Mouse (Mus musculus) cerebral cortex, adult 2 months (tissue): ENCODE measurements around the gene Muc5ac.

Source experiments
- WGBS: fragments of 180-500 bp; shearing (Covaris S2); methylation state at CpG from one replicate; pipeline ENCODE4 v1.1.7; 2018; 5-methylcytosine and 5-hydroxymethylcytosine counted together

Gene Muc5ac

DNA sequence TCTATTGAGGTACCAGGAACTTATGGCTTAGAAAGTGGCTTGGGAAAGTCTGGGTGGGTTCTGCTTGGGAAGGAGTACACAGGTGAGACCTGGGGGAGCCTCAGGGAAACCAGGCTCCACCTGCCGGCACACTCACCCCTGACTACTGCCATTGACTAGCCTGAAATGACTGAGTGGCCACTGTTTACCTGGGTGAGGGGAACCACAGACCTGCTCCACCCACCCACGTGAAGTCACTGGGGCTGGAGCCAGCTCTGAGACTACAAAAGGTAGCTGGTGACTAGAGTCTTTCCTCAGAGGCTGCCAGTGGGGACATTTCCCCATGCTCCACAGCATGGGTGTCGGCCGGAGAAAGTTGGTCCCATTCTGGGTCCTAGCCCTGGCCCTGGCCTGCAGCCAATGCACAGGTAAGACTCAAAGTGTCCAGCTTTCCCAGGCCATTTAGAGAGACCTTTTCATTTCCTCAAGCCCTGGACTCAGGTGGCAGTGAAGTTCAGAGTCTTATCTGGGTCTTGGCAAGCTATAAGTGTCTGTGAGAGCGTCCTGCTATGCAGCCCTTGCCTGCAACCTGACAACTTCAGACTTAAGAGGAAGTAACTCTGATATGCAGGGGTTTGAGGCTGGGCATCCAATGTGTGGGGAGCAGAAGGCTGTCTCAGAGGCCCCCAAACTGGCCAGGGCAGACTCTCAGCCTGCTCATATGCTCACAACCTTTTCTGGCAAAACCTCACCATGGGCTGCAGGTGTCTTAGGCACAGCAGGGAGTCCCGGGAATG lies at the start of gene Muc5ac:
Gene Muc5ac, plus strand, starts transcription at position 296 of the 776 bp plus-strand sequence.
- 90% methylated on average over 6 of the region's 6 CpGs for WGBS

DNA sequence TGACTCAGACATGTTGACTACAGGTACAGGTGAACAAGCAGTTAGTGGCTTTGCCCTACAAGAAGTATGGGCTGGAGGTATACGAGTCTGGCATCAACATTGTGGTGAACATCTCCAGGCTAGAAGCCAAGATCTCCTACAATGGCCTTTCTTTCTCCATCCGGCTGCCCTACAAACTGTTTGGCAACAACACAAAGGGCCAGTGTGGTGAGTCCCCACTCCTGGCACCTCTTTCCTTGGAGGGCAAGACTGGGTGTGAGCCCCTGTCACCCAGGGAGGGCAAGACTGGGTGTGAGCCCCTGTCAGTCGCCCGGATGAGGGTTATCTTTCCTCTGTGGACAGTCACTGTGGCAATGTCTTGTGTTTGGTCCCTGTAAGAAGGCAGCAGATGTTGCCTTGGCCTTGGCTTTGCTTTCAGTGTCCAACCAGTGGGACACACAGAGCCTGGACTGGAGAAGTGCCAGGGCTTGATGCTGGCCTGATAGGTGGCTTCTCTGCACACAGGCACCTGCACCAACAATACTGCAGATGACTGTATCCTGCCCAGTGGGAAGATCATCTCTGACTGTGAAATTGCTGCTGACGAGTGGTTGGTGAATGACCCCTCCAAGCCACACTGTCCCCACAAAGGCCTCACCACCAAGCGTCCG lies 41.2 kb upstream of the Muc5ac start:
- 74% methylated on average over 7 of the region's 7 CpGs for WGBS

DNA sequence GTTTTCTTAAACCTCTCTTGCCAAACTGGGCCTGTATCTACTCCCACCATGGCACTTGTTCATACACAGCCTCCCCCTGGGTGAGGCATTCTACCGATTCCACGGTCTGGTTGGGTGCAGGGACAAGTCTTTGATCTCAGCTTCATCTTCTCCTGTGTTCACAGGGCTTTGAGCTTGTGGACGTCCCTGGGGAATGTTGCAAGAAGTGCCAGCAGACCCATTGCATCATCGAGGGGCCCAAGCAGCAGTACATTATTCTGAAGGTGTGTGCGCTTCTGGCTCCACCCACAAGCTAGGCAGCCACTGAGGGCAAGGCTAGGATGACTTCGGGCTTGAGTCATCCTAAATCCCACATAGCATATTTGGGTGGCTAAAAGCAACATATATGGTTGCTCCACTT lies 36.3 kb upstream of the Muc5ac start:
- 65% methylated on average over 6 of the region's 6 CpGs for WGBS

DNA sequence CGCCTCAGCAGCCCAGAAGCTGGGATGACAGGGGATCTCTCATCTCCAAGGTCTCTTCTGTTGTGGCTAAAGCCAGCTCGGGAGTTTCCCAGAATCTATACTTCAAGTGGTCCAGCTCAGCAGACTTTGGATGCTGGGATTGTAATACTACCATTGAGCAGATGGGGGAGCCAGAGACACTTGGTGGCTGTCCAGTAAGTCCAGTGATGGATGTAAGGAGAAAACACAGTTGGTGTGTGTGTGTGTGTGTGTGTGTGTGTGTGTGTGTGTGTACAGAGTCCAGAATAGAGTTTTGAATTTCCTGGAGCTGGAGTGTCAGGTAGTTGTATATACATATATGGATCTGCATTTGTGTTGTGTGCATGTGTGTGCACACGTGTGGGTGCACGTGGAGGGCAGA lies 32.9 kb upstream of the Muc5ac start:
- 49% methylated on average over 4 of the region's 4 CpGs for WGBS

DNA sequence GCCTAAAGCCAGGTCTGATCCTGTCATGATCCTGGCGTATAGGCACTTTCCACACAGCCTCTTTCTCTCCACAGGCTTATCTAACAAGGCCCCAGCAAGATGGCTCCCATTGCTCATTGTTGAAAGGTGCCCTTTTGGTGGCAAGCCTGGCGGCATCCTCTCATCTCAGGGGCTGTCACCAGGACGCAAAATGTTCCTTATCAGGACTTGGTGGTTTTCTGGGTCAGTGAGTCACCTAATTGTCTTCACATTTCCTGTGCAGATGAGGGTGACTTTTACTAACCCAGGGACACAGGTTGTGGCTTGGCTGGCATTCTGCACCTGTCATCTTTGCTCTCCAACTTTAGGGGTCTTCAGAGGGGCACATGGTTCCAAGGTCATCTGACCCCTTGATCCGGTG lies 30.5 kb upstream of the Muc5ac start:
- 80% methylated on average over 4 of the region's 4 CpGs for WGBS

DNA sequence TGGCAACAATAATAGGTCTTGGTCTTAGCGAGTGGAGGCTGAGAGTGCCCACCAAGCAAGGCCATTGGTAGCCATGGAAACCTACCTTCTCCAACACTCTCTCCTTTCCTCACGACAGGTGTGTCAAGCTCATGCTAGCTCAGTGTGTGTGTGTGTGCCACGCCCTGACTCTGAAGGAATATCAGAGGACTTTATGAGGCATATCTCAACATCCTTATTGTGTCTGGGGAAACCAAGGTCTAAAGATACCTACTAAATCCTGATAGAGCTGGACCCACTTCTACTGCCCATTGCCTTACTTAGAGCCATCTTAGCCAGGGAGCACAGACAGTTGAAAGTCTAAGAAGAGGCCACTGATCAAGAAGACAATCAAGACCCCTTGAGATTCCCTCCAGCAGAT lies 18.3 kb upstream of the Muc5ac start:
- 91% methylated on average over 3 of the region's 3 CpGs for WGBS

DNA sequence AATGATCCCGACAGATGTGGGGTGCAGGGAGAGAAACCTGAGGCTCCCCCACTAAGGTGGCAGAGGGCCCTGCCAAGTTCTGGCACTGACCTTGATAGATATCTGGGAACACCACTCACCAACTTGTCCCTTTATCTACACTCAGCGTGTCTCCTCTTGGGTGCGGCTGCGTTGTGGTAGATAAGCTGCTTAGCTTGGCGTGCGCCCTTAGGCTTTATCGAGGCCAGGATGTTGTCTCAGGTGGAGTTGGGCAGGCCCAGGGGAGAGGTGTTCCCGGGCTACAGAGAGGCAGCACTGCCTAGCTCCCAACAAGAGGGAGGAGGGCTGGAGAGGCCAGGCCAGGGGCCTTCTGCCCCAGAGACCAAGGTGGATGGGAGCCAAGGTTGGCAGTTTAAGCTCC lies 17.8 kb upstream of the Muc5ac start:
- WGBS = 92% methylated on average over 8 of the region's 8 CpGs

DNA sequence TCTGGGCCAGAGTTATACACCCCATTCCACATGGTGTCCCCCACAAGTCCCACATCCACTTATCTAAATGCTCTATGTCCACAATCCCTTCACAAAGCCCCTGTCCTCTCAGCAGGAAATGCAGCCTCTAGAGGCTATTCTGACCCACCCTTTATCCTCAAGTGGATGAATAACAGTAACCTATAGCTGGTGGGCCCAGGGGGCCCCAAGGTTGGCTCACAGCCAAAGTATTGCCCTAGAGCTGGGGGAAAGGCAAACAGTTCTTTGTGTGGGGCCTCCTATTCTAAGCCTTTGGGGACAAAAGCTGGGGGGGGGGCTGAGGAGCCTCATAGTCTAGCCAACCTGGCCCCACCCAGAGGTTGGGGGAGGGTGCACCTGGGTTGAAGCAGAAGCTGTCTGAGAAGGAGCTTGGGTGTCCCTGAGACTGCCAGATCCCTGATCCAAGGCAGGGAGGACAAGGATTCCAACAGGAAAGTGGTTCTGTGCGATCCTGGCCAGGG lies 16.7 kb upstream of the Muc5ac start:
- 79% methylated on average over 1 of the region's 1 CpGs for WGBS

DNA sequence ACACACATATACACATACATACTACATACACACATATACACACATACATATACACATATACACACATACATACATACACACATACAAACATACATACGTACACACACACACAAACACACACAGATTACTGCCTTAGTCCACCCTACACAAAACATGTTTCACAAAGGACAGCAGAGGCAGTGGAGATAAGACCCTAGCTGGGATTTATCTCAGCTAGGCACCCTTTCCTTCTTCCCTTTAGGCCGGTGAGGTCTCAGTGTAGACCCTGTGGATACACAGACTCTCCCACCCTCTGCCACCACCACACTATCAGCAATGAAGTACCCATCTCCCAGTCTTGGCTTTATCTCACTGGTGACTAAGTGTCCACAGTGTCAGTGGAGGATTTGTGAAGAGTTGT lies 13.9 kb upstream of the Muc5ac start:
- WGBS = 87% methylated on average over 2 of the region's 2 CpGs

DNA sequence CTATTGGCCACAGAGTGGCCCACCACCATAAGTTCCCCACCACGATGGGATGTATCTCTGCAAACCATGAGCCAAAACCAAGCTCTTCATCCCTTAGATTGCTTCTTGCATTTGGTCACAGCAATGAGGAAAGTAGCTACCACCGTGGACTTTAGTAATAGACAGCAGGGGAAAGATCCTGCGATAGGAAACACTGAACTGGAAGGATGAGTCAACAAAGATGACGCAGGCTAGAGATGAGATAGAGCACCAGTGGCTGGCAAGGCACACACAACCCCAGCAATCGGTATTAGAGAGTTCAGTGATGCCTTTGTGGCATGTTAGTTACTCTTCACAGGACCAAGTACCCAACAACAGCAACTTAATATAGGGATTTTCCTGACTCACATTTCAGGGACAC lies 12.6 kb upstream of the Muc5ac start:
- WGBS = 92% methylated on average over 5 of the region's 5 CpGs

DNA sequence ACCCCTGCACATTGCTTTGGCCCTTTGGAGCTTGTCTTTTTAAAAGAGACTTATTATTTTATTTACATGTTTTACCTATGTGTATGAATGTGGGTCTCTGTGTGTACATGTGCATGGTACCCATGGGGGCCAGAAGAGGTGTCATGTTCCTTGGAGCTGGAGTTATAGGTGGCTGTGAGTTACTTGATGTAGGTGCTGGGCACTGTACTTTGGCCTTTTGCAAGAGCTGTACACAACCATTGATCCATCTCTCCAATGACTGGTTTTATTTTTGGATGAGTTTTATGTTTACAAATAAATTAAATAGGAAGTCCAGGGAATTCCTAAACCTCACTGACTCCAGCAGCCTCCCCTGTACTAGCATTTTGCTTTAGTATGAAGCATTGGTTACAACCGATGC lies 5.5 kb downstream of the Muc5ac start:
- 100% methylated on average over 1 of the region's 1 CpGs for WGBS

DNA sequence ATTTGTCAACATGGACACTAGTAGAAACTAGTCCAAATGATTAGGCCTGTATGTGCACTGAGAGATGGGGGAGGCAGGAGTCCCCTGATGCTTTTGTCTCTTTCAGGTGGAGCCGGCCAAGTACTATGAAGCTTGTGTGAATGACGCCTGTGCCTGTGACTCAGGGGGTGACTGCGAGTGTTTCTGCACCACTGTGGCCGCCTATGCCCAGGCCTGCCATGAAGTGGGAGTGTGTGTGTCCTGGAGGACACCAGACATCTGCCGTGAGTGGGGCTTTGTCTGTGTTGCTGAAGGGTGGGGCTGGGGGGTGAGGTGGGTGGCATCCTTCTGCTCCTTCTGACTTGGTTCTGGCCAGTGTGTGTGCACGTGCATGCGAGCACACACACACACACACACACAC lies 14.4 kb downstream of the Muc5ac start:
- WGBS = 69% methylated on average over 7 of the region's 7 CpGs

DNA sequence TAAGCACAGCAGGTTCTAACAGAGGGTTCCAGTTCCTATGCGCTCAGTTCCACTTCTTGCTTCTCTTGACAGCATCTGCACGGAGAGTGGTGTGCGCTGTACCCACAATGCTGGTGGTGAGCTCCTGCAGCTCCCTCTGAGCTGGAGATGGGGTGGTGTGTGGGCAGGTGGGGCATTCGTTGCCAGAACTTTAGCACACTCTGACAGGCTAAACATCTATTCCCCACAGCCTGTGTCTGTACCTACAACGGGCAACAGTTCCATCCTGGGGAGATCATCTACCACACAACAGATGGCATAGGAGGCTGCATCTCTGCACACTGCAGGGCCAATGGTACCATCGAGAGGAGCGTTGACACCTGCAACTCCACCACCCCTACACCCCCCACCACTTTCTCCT lies 16.6 kb downstream of the Muc5ac start:
- WGBS = 63% methylated on average over 7 of the region's 7 CpGs

DNA sequence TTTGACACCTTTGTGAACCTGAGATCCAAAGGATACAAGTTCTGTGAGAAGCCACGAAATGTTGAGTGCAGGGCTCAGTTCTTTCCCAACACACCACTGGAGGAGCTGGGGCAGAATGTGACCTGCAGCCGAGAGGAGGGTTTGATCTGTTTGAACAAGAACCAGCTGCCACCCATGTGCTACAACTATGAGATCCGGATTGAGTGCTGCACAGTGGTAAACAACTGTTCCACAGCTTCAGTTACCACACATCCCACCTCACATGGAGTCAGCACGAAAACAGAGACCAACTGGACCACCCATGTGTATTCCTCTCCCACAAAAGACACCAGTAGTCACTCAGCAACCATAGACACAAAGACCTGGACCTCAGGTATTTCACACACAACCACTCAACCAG lies 19.1 kb downstream of the Muc5ac start:
- no CpG with 5 or more reads among the region's 4 CpGs for WGBS

DNA sequence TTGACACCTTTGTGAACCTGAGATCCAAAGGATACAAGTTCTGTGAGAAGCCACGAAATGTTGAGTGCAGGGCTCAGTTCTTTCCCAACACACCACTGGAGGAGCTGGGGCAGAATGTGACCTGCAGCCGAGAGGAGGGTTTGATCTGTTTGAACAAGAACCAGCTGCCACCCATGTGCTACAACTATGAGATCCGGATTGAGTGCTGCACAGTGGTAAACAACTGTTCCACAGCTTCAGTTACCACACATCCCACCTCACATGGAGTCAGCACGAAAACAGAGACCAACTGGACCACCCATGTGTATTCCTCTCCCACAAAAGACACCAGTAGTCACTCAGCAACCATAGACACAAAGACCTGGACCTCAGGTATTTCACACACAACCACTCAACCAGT lies 21.2 kb downstream of the Muc5ac start:
- no CpG with 5 or more reads among the region's 4 CpGs for WGBS

DNA sequence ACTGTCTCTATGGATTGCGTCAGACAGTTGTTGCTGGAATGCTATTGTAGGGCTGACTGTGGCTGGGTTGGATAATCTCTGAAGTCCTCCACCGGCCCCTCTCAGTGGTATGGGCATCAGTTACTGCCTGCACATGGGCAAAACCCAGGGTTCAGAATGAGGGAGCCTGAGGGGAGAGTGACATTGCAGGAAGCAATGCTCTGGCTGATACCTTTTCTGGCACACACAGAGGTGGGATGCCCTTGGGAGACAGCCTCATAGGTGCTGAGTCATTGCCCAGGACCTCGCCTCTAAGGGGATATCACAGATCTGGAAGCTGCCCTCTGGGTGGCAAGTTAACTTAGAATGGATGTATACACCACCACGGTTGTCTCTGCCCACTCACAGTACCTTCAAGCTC lies 24.5 kb downstream of the Muc5ac start:
- 82% methylated on average over 4 of the region's 4 CpGs for WGBS

DNA sequence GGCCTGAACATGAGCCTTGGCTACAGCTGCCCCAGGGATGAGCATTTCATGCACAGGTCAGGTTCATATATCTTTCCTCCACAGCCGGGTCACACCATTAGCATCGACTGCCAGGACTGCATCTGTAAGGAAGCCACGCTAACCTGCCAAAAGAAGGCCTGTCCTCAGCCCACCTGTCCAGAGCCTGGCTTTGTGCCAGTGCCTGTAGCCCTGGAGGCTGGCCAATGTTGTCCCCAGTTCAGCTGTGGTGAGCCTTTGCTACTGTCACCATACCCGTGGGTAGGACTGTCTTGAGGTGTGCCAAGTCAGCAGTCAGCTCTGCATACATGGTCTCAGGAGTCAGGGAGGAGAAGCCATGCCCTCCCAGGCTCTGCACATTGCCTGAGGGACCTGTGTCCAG lies 26.6 kb downstream of the Muc5ac start:
- WGBS = 70% methylated on average over 4 of the region's 4 CpGs

DNA sequence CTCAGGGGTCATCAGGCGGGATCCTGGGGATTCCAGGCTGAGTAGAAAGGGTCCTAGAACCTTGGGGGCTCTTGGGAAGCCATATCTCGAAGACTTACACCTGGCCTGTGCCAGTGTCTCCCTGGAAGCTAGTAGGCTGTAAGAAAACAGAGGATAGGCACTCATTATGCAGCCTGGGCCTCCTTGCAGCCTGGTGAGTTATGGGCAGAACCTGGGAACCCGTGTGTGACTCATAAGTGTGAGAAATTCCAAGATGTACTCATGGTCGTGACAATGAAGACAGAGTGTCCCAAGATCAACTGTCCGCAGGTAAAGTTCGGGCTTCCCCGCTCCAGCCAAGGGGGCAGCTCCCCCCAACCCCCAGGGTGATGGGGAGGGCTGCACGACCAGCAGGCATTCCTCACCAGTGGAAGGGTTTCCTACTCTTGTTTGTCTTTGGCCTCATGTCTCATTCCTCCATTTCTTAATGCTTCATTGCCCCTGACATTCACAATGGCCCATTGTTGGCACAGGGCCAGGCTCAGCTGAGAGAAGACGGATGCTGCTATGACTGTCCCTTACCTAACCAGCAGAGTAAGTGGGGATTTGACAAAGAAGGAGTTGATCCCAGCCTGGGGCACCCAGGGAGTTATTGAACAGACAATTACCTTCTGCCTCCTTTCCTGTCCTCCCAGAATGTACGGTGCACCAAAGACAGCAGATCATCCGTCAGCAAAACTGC lies 28.7 kb downstream of the Muc5ac start:
- WGBS = 57% methylated on average over 11 of the region's 11 CpGs

DNA sequence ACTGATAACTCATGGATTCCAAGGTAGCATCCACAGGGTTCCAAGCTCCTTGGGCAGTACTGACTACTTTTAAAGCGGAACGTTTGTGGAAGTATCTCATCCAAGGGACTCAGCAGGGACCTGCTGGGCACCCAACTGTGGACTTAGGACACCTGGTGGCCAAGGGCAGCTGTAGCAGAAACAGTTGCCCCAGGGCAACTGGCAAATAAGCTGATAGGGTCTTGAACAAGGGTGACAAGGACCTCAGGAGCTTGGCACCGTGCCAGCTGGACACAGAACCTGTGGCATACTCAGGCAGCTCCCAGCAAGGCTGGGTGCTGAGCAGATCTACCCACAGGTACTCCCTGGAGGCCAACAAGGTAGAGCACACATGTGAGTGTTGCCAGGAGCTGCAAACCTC lies 29.5 kb downstream of the Muc5ac start:
- 80% methylated on average over 3 of the region's 3 CpGs for WGBS

DNA sequence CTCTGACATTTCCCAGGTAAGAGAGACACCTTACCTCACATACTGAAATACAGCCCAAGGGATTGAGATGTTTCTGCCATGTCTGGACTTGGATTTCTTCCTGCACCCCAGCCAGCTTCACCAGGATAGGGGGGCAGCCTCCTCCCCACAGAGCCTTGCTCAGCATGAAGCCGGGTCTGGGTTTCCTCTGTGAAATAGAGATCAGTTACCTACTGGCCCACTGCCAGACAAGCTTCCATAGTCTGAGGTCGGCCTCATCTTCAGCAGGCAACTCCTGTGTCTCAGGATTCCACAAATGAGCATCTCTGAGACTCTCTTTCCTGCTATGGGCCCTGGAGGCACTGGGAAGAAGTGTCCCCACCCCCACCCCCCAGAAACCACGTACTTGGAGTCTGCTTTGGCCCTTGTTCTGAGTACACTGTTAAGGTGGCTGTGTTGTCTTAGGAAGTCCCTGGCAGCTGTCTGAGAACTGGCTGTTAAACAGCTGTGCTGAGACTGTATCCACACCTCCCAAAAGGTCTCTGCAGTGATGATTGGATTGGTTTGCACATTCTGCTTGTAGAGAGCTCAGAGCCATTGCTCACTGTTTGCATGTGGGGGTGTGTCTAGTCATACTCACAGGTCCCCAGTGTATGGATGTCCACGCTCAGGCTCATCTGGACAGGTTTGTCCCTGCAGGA lies 34.0 kb downstream of the Muc5ac start:
- 40% methylated on average over 4 of the region's 4 CpGs for WGBS

DNA sequence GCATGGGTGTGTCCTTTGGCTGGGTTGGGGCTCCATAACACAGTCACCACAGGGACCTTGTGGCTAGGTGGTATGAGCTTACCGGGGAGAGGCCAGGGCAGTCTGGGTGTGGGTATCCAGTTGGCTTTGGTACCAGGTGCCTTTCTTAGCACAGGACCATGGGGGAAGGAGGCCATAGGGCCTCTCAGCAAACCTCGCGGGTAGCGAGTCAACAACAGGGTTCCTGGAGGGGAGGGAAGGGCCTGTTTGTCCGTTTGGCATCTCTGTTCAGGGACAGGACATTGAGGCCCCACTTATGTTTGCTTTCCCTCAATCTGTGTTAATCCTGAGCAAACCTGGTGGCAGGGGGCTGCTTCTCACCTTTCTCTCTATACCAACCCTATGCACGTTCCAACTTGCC lies 34.9 kb downstream of the Muc5ac start:
- WGBS = 92% methylated on average over 6 of the region's 6 CpGs

DNA sequence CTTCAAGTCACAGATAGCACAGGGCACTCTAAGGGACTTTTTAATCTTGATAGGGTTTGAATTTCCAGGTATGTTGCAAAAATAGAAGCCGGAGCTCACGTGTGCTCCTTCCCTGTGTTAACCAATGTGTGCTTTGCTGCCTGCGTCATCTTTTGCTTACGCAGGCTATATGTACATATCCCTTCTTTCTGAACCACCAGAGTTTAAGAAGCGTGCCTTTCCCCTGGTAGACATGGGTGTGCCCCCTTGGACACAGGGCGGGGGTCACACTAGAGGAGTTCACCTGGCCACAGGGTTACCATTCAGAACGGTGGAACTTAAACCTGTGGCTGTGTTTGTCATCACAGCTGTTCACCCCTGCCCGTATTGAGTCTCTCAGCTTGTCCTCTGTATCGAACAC lies 35.6 kb downstream of the Muc5ac start:
- WGBS = 92% methylated on average over 9 of the region's 9 CpGs
